Comparison of ENCODE assay signal across 16 mouse cellular contexts in genomic region chr14:48249459-48249858, GRCm38 (mm10).
A peak's percentile ranks its signal among the peaks of the same experiment; 100 is the strongest.
DNase-seq lines count a peak whose midpoint lies in the region.
"Had no signal": no experiment of that assay in that cellular context is flagged by ENCODE, and none has a peak within 500 bp of the region (broad histone marks: within the 10 kb centered on the region; RNA-seq: fewer than 3 reads in every experiment).

No protein-coding gene starts in this region.

- DNase-seq in adrenal gland, adult (ENCODE audit: inconsistent age in 2 of 2, low spot score in 1 of 2): peak; percentile 76 to 80
- no peak for DNase-seq in adrenal gland, postnatal 4 days (ENCODE audit: low spot score in 2 of 2)
- peak; percentile 59 for DNase-seq in NIH3T3 (ENCODE audit: low read depth)
- peak; percentile 63 for DNase-seq in adrenal gland, postnatal 14 days
- DNase-seq in fibroblast of lung, adult 2 months (ENCODE audit: low read depth): peak; percentile 26
- DNase-seq in ovary, postnatal 36 days (ENCODE audit: low spot score): no peak
- DNase-seq in gastrocnemius, postnatal 4 days (ENCODE audit: low spot score in 2 of 2): no peak
- no peak for DNase-seq in retina, embryonic 14.5 days (ENCODE audit: low spot score)
- DNase-seq: cerebellum, adult 11 months; cerebellum, postnatal 10 days; kidney, adult 9 months; kidney, postnatal 14 days; layer of hippocampus, postnatal 36 days; lung, adult 2 months; lung, postnatal 14 days; thymus, adult 18-20 months had no signal

Comparison
In these comparisons a context has a peak if more than half of its experiments do, and no peak if none do; other contexts are left out.
1. DNase-seq: peak in adrenal gland, adult (2 of 2), NIH3T3 (single experiment), adrenal gland, postnatal 14 days (single experiment) and fibroblast of lung, adult 2 months (single experiment); none in adrenal gland, postnatal 4 days (0 of 2), ovary, postnatal 36 days (single experiment), gastrocnemius, postnatal 4 days (0 of 2) and retina, embryonic 14.5 days (single experiment).